Comparison of ENCODE assay signal across 16 mouse cellular contexts in genomic region chr10:111189022-111189555, GRCm38 (mm10). TPM values are rescaled to one million over a fixed set of nuclear protein-coding genes. Genes with fewer than 3 reads are reported as not detected.
DNase-seq lines count a peak whose midpoint lies in the region; ATAC-seq and TF ChIP-seq lines count a peak whose summit lies in the region.
"Had no signal": no experiment of that assay in that cellular context is flagged by ENCODE, and none has a peak within 500 bp of the region (broad histone marks: within the 10 kb centered on the region; RNA-seq: fewer than 3 reads in every experiment).

No protein-coding gene starts in this region.

- H3K27ac ChIP-seq in layer of hippocampus, adult 2 months, result peak overlapping the region; percentile 76
- H3K27ac ChIP-seq in cortical plate, adult 2 months (ENCODE audit: insufficient read depth, low read length), result 0 out of 2 replicates have a peak overlapping the region, but pooled peaks have one; percentile 59
- H3K27ac ChIP-seq in kidney, embryonic 14.5 days (ENCODE audit: low read depth, low read length), result no peak overlapping the region
- H3K27ac ChIP-seq: forebrain, embryonic 10.5 days; gastrocnemius, adult 2 months; hindbrain, embryonic 10.5 days; midbrain, embryonic 13.5 days; neural tube, embryonic 12.5 days; stomach, embryonic 15.5 days had no signal

- no peak overlapping the region for H3K4me3 ChIP-seq in layer of hippocampus, adult 2 months
- no peak overlapping the region for H3K4me3 ChIP-seq in cortical plate, adult 2 months (ENCODE audit: insufficient read depth, low read length)
- no peak overlapping the region for H3K4me3 ChIP-seq in kidney, embryonic 14.5 days (ENCODE audit: low read length)
- H3K4me3 ChIP-seq: forebrain, embryonic 10.5 days; gastrocnemius, adult 2 months; hindbrain, embryonic 10.5 days; midbrain, embryonic 13.5 days; neural tube, embryonic 12.5 days; stomach, embryonic 15.5 days had no signal

- no peaks in the 10 kb centered on the region for H3K36me3 ChIP-seq in kidney, embryonic 14.5 days (ENCODE audit: control insufficient read depth, insufficient read depth, low read length)
- H3K36me3 ChIP-seq: forebrain, embryonic 10.5 days; hindbrain, embryonic 10.5 days; midbrain, embryonic 13.5 days; neural tube, embryonic 12.5 days; stomach, embryonic 15.5 days had no signal

- TF ChIP-seq POLR2A in cortical plate, adult 2 months (IDR thresholded peaks at IDR 0.05; ENCODE audit: extremely low read depth, insufficient read depth, low read length), result no peak

- no peak for DNase-seq in layer of hippocampus, adult 2 months (ENCODE audit: low spot score in 2 of 2)
- no peak for DNase-seq in layer of hippocampus, postnatal 14 days (ENCODE audit: low spot score in 2 of 2)
- no peak for DNase-seq in cerebellum, adult 9-11 months
- DNase-seq in gastrocnemius, adult 18-20 months (ENCODE audit: low spot score), result no peak
- DNase-seq: cerebellum, adult 9-10 months; gastrocnemius, adult 2 months; lung, postnatal 10 days; thymus, postnatal 4 days had no signal

- WGBS in kidney, embryonic 14.5 days, result 62% methylated on average over 4 of the region's 4 CpGs

- no peak overlapping the region for H3K9ac ChIP-seq in kidney, embryonic 14.5 days (ENCODE audit: low read depth, low read length)
- H3K9ac ChIP-seq: midbrain, embryonic 13.5 days; neural tube, embryonic 12.5 days; stomach, embryonic 15.5 days had no signal

- no peak overlapping the region for H3K4me2 ChIP-seq in kidney, embryonic 14.5 days (replicated peaks; ENCODE audit: low read depth, low read length)
- H3K4me2 ChIP-seq: midbrain, embryonic 13.5 days; neural tube, embryonic 12.5 days; stomach, embryonic 15.5 days had no signal

- H3K27me3 ChIP-seq in kidney, embryonic 14.5 days (ENCODE audit: control insufficient read depth, insufficient read depth, low read length), result no peaks in the 10 kb centered on the region
- H3K27me3 ChIP-seq: midbrain, embryonic 13.5 days; neural tube, embryonic 12.5 days; stomach, embryonic 15.5 days had no signal

- H3K9me3 ChIP-seq in kidney, embryonic 14.5 days (ENCODE audit: control insufficient read depth, low read length), result no peaks in the 10 kb centered on the region
- H3K9me3 ChIP-seq: forebrain, embryonic 10.5 days; hindbrain, embryonic 10.5 days; midbrain, embryonic 13.5 days; neural tube, embryonic 12.5 days; stomach, embryonic 15.5 days had no signal

- no peak for TF ChIP-seq CTCF in layer of hippocampus, adult 2 months (conservative IDR thresholded peaks at IDR 0.05)
- TF ChIP-seq CTCF in cortical plate, adult 2 months (IDR thresholded peaks at IDR 0.05; ENCODE audit: extremely low read depth, insufficient read depth, low read length), result no peak

- ATAC-seq in kidney, embryonic 14.5 days (ENCODE audit: low FRiP score, low TSS enrichment), result peak; percentile 58
- ATAC-seq in megakaryocyte progenitor cell, adult 5-6 weeks (replicated peaks; ENCODE audit: poor library complexity), result peak; percentile 25; the same call in 1 of the 2 replicates

- H3K4me1 ChIP-seq in cortical plate, adult 2 months (ENCODE audit: control insufficient read depth, insufficient read depth, low read length), result peaks cover 13% of the 10 kb centered on the region
- H3K4me1 ChIP-seq in kidney, embryonic 14.5 days (ENCODE audit: control insufficient read depth, insufficient read depth, low read length), result no peaks in the 10 kb centered on the region

RNA-seq across cellular contexts. Expression of gene Osbpl8, which starts 24.5 kb away (rescaled TPM):
- total RNA-seq in layer of hippocampus, adult 2 months (2021), result 10 to 100 TPM; 60.8 to 60.9 TPM
- 10 to 100 TPM; 55.7 to 59.3 TPM for total RNA-seq in layer of hippocampus, postnatal 14 days (2021)
- 26.4 and 30.1 TPM in 2 replicates for polyA plus RNA-seq in cortical plate, adult 2 months (2012; rRNA removed)
- 5.5 and 9.6 TPM in 2 replicates for polyA plus RNA-seq in kidney, embryonic 14.5 days (2014; fragmentation: Nextera tagmentation; extraction: Ambion mirVana)
- total RNA-seq in megakaryocyte progenitor cell, adult 5-6 weeks (2015), result 73.2 and 80.2 TPM in 2 replicates
- total RNA-seq in megakaryocyte progenitor cell, adult 5-6 weeks (2017), result 90.9 and 125 TPM in 2 replicates
- total RNA-seq in gastrocnemius, adult 18-20 months (2021), result 10 to 100 TPM; 13.1 to 17.0 TPM
